Mouse (Mus musculus) bone marrow, adult 2 months (tissue): ENCODE results near the gene Nrp2. TPM values are rescaled to one million over a fixed set of nuclear protein-coding genes. Genes with fewer than 3 reads are reported as not detected.

Experiments
- H3K27ac ChIP-seq: fragments of 200-500 bp; 2 replicates; pipeline ENCODE4 v1.5.1; 2012; ENCODE audit warnings: low read depth, mild to moderate bottlenecking, control low read depth, inconsistent platforms, low read length; ENCODE audit not compliant: control insufficient read depth, poor library complexity, insufficient read depth
- H3K4me1 ChIP-seq: fragments of 200-500 bp; 2 replicates; pipeline ENCODE4 v1.6.1; 2011; ENCODE audit warnings: low read length; ENCODE audit not compliant: control insufficient read depth, insufficient read depth
- H3K4me3 ChIP-seq: fragments of 200-500 bp; replicated peaks from 2 replicates; pipeline ENCODE3; 2011; ENCODE audit warnings: mild to moderate bottlenecking, low read depth, low read length, control low read depth; ENCODE audit not compliant: control insufficient read depth
- CTCF ChIP-seq: fragments of 200-500 bp; IDR thresholded peaks from 2 replicates; pipeline ENCODE4 v1.5.1; 2011; ENCODE audit warnings: low read length, control low read depth; ENCODE audit not compliant: control insufficient read depth, insufficient read depth
- POLR2A ChIP-seq: fragments of 200-500 bp; IDR thresholded peaks from 2 replicates; pipeline ENCODE4 v1.6.1; 2011; ENCODE audit warnings: low read depth, mild to moderate bottlenecking, control low read depth, low read length, borderline replicate concordance; ENCODE audit not compliant: control insufficient read depth
- WGBS: fragments of 180-500 bp; shearing (Covaris S2); methylation state at CpG from one replicate; pipeline ENCODE4 v1.1.7; 2018; 5-methylcytosine and 5-hydroxymethylcytosine counted together
- polyA plus RNA-seq: library from polyadenylated mRNA; stranded (reverse); fragments of >200 nt; gene quantifications from 2 replicates; pipeline ENCODE4 v1.2.4, GENCODE M21; 2011; ENCODE audit warnings: low replicate concordance; ENCODE audit not compliant: missing spikeins, insufficient read depth, insufficient read length

Nrp2 gene
- polyA plus RNA-seq, 1 experiment = 3.2 TPM

- H3K27ac ChIP-seq = no peak overlapping the region
- no peaks in the 10 kb centered on the region for H3K4me1 ChIP-seq
- H3K4me3 ChIP-seq = no peak overlapping the region
- TF ChIP-seq POLR2A = no peak
- TF ChIP-seq CTCF = no peak
- WGBS = 74% methylated on average over 1 of the region's 1 CpGs
Observed at GRCm38 (mm10) chr1:62834443-62835185, 131.5 kb downstream of the Nrp2 start.

- H3K27ac ChIP-seq = no peak overlapping the region
- TF ChIP-seq POLR2A = no peak
- WGBS = 83% methylated on average over 3 of the region's 3 CpGs
- no peak overlapping the region for H3K4me3 ChIP-seq
- H3K4me1 ChIP-seq = no peaks in the 10 kb centered on the region
Observed at GRCm38 (mm10) chr1:62838083-62838482, 135.0 kb downstream of the Nrp2 start.

- TF ChIP-seq CTCF (no peak), POLR2A (no peak)
- WGBS = 72% methylated on average over 2 of the region's 2 CpGs
- no peaks in the 10 kb centered on the region for H3K4me1 ChIP-seq
- H3K4me3 ChIP-seq = no peak overlapping the region
- H3K27ac ChIP-seq = no peak overlapping the region
Observed at GRCm38 (mm10) chr1:62838631-62839030, 135.5 kb downstream of the Nrp2 start.

GRCm38 (mm10) chr1:62843215-62843614 is 140.1 kb downstream of the Nrp2 start:
- 76% methylated on average over 4 of the region's 4 CpGs for WGBS
- H3K4me3 ChIP-seq = no peak overlapping the region
- TF ChIP-seq CTCF = no peak
- no peaks in the 10 kb centered on the region for H3K4me1 ChIP-seq
- no peak overlapping the region for H3K27ac ChIP-seq

GRCm38 (mm10) chr1:62850990-62851940 is 148.2 kb downstream of the Nrp2 start:
- Histone ChIP-seq H3K27ac (no peak overlapping the region), H3K4me3 (no peak overlapping the region), H3K4me1 (no peaks in the 10 kb centered on the region)
- TF ChIP-seq CTCF (no peak), POLR2A (no peak)
- WGBS = 57% methylated on average over 8 of the region's 8 CpGs

- WGBS = 76% methylated on average over 9 of the region's 9 CpGs
- H3K4me3 ChIP-seq = no peak overlapping the region
- no peaks in the 10 kb centered on the region for H3K4me1 ChIP-seq
- TF ChIP-seq CTCF (no peak), POLR2A (no peak)
- no peak overlapping the region for H3K27ac ChIP-seq
Observed at GRCm38 (mm10) chr1:62853362-62853761, 150.3 kb downstream of the Nrp2 start.

- Histone ChIP-seq H3K4me1 (no peaks in the 10 kb centered on the region), H3K27ac (no peak overlapping the region), H3K4me3 (no peak overlapping the region)
- 77% methylated on average over 4 of the region's 4 CpGs for WGBS
- no peak for TF ChIP-seq POLR2A
- no peak for TF ChIP-seq CTCF
Observed at GRCm38 (mm10) chr1:62853996-62854395, 150.9 kb downstream of the Nrp2 start.

GRCm38 (mm10) chr1:62859098-62859497 is 156.0 kb downstream of the Nrp2 start:
- Histone ChIP-seq H3K4me1 (no peaks in the 10 kb centered on the region), H3K27ac (no peak overlapping the region), H3K4me3 (no peak overlapping the region)
- WGBS = 17% methylated on average over 2 of the region's 2 CpGs
- no peak for TF ChIP-seq CTCF
- TF ChIP-seq POLR2A = no peak
